Mouse (Mus musculus): ENCODE data around the gene Nfe2l2. TPM values are rescaled to one million over a fixed set of nuclear protein-coding genes. Genes with fewer than 3 reads are reported as not detected.

Nfe2l2 gene
- polyA plus RNA-seq, 1 experiment from 2014 or later, result 39.4 TPM

- no peak overlapping the region for H3K9ac ChIP-seq
- no peak overlapping the region for H3K4me2 ChIP-seq
- H3K4me3 ChIP-seq, result no peak overlapping the region
- H3K27me3 ChIP-seq, result no peaks in the 10 kb centered on the region
- WGBS, result 75% methylated on average over 5 of the region's 5 CpGs
- H3K27ac ChIP-seq, result 0 out of 2 replicates have a peak overlapping the region, but pooled peaks have one; percentile 3
- no peak for ATAC-seq (ENCODE audit: insufficient number of reproducible peaks, insufficient read depth, low FRiP score, low TSS enrichment, low read depth)
- 0 out of 2 replicates have a peak, but pooled peaks cover 2% of the 10 kb centered on the region for H3K36me3 ChIP-seq
- peaks cover 6% of the 10 kb centered on the region; the same call in 1 of the 2 replicates for H3K9me3 ChIP-seq
- H3K4me1 ChIP-seq, result peaks cover 20% of the 10 kb centered on the region
Measured at GRCm38 (mm10) chr2:75706435-75706834, 2.0 kb upstream of the Nfe2l2 start.

DNA sequence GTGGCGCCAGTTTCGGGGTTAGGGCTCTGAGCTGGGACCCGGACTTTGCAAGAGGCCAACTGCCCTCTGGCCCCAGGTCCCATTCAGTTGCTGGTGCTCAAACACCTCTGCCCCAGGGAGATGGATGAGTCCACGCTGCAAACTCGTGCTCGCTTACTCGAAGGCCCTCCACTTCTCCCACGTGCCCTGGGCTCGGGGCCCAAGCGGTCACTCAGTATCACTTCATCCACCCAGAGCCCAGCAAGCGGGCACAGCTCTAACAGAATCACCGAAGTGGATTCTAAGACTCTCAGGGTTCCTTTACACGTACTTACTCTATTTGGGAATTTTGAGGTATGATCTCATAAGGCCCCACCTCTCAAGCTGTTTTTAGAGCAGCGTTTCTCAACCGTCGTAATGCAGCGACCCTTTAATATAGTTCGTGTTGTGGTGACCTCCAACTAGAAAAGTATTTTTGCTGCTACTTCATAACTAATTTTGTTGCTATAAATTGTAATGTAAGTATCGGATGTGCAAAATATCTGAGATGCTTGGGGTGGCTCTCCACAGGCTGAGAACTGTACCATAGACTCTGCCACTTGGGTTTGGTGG, 816 bp upstream of the Nfe2l2 start:
- H3K27me3 ChIP-seq, result no peaks in the 10 kb centered on the region
- peak overlapping the region; percentile 83 for H3K4me3 ChIP-seq
- H3K36me3 ChIP-seq, result 0 out of 2 replicates have a peak, but pooled peaks cover 2% of the 10 kb centered on the region
- peak overlapping the region; percentile 91 for H3K9ac ChIP-seq
- H3K4me1 ChIP-seq, result peaks cover 30% of the 10 kb centered on the region
- peak overlapping the region; percentile 77 for H3K4me2 ChIP-seq
- 22% methylated on average over 19 of the region's 19 CpGs for WGBS
- H3K27ac ChIP-seq, result peak overlapping the region; percentile 98
- peaks cover 6% of the 10 kb centered on the region; the same call in 1 of the 2 replicates for H3K9me3 ChIP-seq
- ATAC-seq (ENCODE audit: insufficient number of reproducible peaks, insufficient read depth, low FRiP score, low TSS enrichment, low read depth), result no peak; the same call in 1 of the 2 replicates

GRCm38 (mm10) chr2:75703375-75704181, 863 bp downstream of the Nfe2l2 start:
- peak overlapping the region; percentile 91 for H3K9ac ChIP-seq
- under 1% methylated on average over 62 of the region's 62 CpGs for WGBS
- H3K4me1 ChIP-seq, result peaks cover 41% of the 10 kb centered on the region
- no peaks in the 10 kb centered on the region for H3K9me3 ChIP-seq
- no peaks in the 10 kb centered on the region for H3K36me3 ChIP-seq
- ATAC-seq (ENCODE audit: insufficient number of reproducible peaks, insufficient read depth, low FRiP score, low TSS enrichment, low read depth), result peak; percentile 76
- peak overlapping the region; percentile 77 for H3K4me2 ChIP-seq
- H3K4me3 ChIP-seq, result peak overlapping the region; percentile 83
- H3K27me3 ChIP-seq, result no peaks in the 10 kb centered on the region
- peak overlapping the region; percentile 98 for H3K27ac ChIP-seq

- WGBS, result 11% methylated on average over 5 of the region's 5 CpGs
- H3K9ac ChIP-seq, result peak overlapping the region; percentile 91
Measured at GRCm38 (mm10) chr2:75702588-75702976, 1.9 kb downstream of the Nfe2l2 start.

GRCm38 (mm10) chr2:75701822-75702587, 2.4 kb downstream of the Nfe2l2 start:
- H3K9ac ChIP-seq, result peak overlapping the region; percentile 91
- WGBS, result 66% methylated on average over 9 of the region's 9 CpGs
- ATAC-seq (ENCODE audit: insufficient number of reproducible peaks, insufficient read depth, low FRiP score, low TSS enrichment, low read depth), result no peak
- peaks cover 53% of the 10 kb centered on the region for H3K4me1 ChIP-seq
- peak overlapping the region; percentile 98 for H3K27ac ChIP-seq
- peak overlapping the region; percentile 83 for H3K4me3 ChIP-seq
- H3K36me3 ChIP-seq, result no peaks in the 10 kb centered on the region
- H3K27me3 ChIP-seq, result no peaks in the 10 kb centered on the region
- H3K9me3 ChIP-seq, result no peaks in the 10 kb centered on the region
- peak overlapping the region; percentile 77 for H3K4me2 ChIP-seq

More at GRCm38 (mm10) chr2:75702588-75702976, 1.9 kb downstream of the Nfe2l2 start:
- ATAC-seq (ENCODE audit: insufficient number of reproducible peaks, insufficient read depth, low FRiP score, low TSS enrichment, low read depth), result no peak
- Histone ChIP-seq H3K9me3 (no peaks in the 10 kb centered on the region), H3K27me3 (no peaks in the 10 kb centered on the region), H3K36me3 (no peaks in the 10 kb centered on the region), H3K27ac (peak overlapping the region; percentile 98), H3K4me3 (peak overlapping the region; percentile 83), H3K4me1 (peaks cover 48% of the 10 kb centered on the region), H3K4me2 (peak overlapping the region; percentile 77)

- WGBS, result 47% methylated on average over 3 of the region's 3 CpGs
- H3K9ac ChIP-seq, result no peak overlapping the region
Measured at GRCm38 (mm10) chr2:75701207-75701606, 3.2 kb downstream of the Nfe2l2 start.

DNA sequence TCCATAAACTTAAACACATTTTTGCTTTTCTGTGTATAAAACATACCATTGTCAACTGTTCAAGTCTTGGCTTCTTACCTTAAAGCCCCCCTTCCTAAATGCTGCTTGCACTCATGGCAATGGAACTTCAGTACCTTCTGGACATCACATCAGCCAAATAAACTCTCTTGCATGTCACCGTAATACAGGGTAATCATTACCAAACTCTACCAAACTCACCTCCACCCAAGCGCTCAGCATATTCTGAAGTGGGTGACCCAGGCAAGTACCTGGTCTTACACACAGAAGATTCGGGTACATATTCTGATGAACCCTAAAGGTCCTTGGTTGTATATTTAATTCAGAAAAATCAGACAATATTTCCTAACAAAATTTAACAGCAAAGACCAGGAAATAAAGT, 3.9 kb downstream of the Nfe2l2 start:
- H3K9me3 ChIP-seq, result no peaks in the 10 kb centered on the region
- ATAC-seq (ENCODE audit: insufficient number of reproducible peaks, insufficient read depth, low FRiP score, low TSS enrichment, low read depth), result no peak
- H3K36me3 ChIP-seq, result no peaks in the 10 kb centered on the region
- H3K27ac ChIP-seq, result no peak overlapping the region
- 91% methylated on average over 3 of the region's 3 CpGs for WGBS
- no peak overlapping the region for H3K4me3 ChIP-seq
- peaks cover 63% of the 10 kb centered on the region for H3K4me1 ChIP-seq
- no peaks in the 10 kb centered on the region for H3K27me3 ChIP-seq
- H3K4me2 ChIP-seq, result no peak overlapping the region
- no peak overlapping the region for H3K9ac ChIP-seq

More at GRCm38 (mm10) chr2:75701207-75701606, 3.2 kb downstream of the Nfe2l2 start:
- no peak for ATAC-seq (ENCODE audit: insufficient number of reproducible peaks, insufficient read depth, low FRiP score, low TSS enrichment, low read depth)
- no peak overlapping the region for H3K4me3 ChIP-seq
- H3K9me3 ChIP-seq, result no peaks in the 10 kb centered on the region
- peaks cover 59% of the 10 kb centered on the region for H3K4me1 ChIP-seq
- H3K27ac ChIP-seq, result no peak overlapping the region
- H3K36me3 ChIP-seq, result no peaks in the 10 kb centered on the region
- H3K4me2 ChIP-seq, result peak overlapping the region; percentile 77
- H3K27me3 ChIP-seq, result no peaks in the 10 kb centered on the region

DNA sequence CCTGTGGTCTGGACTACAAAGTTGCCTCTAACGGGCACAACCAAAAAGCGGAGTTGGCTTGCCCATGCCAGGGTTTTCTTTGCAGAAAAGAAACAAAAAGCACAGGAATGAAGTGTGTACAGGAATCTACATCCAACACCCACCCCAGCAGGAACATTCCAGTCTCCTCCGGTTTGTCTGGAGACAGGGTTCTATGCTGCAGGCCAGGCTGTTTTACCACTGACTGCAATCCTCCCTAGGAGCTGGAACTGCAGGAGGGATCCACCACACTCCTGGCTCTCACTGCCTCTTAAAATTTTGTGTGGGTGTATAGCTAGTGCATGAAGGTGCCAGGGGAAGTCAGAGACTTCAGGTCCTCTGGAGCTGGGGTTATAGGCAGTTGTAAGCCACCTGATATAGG, 5.6 kb downstream of the Nfe2l2 start:
- H3K4me3 ChIP-seq, result no peak overlapping the region
- H3K4me2 ChIP-seq, result no peak overlapping the region
- no peaks in the 10 kb centered on the region for H3K9me3 ChIP-seq
- no peaks in the 10 kb centered on the region for H3K27me3 ChIP-seq
- H3K4me1 ChIP-seq, result peaks cover 59% of the 10 kb centered on the region
- WGBS, result 67% methylated on average over 3 of the region's 3 CpGs
- no peak overlapping the region for H3K27ac ChIP-seq
- ATAC-seq (ENCODE audit: insufficient number of reproducible peaks, insufficient read depth, low FRiP score, low TSS enrichment, low read depth), result no peak
- no peak overlapping the region for H3K9ac ChIP-seq
- H3K36me3 ChIP-seq, result no peaks in the 10 kb centered on the region

DNA sequence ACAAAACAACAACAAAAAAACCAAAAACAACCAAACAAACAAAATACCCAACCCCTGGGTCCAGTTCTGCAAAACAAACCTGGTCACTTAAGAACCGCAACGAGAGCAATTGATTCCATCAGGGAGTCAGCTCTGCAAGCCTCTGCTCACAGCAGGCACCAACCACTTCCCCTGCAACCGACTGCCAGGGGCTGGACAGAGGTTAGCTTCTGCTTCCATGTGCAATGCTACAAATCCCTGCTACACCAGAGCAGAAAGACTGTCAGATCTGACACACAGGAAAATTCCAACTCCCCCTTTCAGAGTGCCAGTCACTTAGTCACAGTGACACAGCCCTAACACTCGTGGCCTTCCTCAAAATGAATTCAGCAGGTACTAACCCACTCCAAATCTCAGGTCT, 6.4 kb downstream of the Nfe2l2 start:
- no peak for ATAC-seq (ENCODE audit: insufficient number of reproducible peaks, insufficient read depth, low FRiP score, low TSS enrichment, low read depth)
- Histone ChIP-seq H3K4me1 (peaks cover 68% of the 10 kb centered on the region), H3K27me3 (no peaks in the 10 kb centered on the region), H3K27ac (no peak overlapping the region), H3K4me3 (no peak overlapping the region), H3K36me3 (no peaks in the 10 kb centered on the region), H3K9ac (no peak overlapping the region), H3K9me3 (no peaks in the 10 kb centered on the region), H3K4me2 (no peak overlapping the region)
- WGBS, result 36% methylated on average over 4 of the region's 4 CpGs

GRCm38 (mm10) chr2:75697222-75697621, 7.2 kb downstream of the Nfe2l2 start:
- no peaks in the 10 kb centered on the region for H3K9me3 ChIP-seq
- no peak overlapping the region for H3K27ac ChIP-seq
- 86% methylated on average over 3 of the region's 3 CpGs for WGBS
- no peak overlapping the region for H3K9ac ChIP-seq
- no peak overlapping the region for H3K4me2 ChIP-seq
- no peaks in the 10 kb centered on the region for H3K36me3 ChIP-seq
- H3K27me3 ChIP-seq, result no peaks in the 10 kb centered on the region
- peaks cover 70% of the 10 kb centered on the region for H3K4me1 ChIP-seq
- ATAC-seq (ENCODE audit: insufficient number of reproducible peaks, insufficient read depth, low FRiP score, low TSS enrichment, low read depth), result no peak
- no peak overlapping the region for H3K4me3 ChIP-seq

DNA sequence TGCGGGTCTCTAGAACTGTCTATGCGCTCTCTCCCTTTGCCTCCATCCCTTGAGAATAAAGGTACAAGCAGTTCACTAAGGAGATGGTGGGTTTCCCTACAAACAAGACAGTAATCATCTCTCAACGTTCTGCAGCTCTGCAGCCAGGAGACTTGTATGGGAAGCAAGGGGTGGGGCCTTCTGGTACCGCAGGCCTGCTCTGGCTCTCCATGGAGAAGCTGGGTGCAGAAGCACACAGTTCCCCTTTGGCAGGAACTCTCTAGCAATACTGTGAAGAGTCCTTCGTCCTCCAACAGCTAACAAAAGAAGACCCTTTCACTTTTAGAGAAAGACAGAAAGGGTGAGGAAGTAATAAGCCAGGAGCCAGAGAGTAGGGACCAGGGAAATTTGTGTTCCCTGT, 8.1 kb downstream of the Nfe2l2 start:
- Histone ChIP-seq H3K4me1 (peaks cover 61% of the 10 kb centered on the region), H3K9ac (no peak overlapping the region), H3K27ac (no peak overlapping the region), H3K9me3 (no peaks in the 10 kb centered on the region), H3K4me2 (no peak overlapping the region), H3K27me3 (no peaks in the 10 kb centered on the region), H3K4me3 (no peak overlapping the region), H3K36me3 (no peaks in the 10 kb centered on the region)
- WGBS, result 65% methylated on average over 5 of the region's 5 CpGs
- no peak for ATAC-seq (ENCODE audit: insufficient number of reproducible peaks, insufficient read depth, low FRiP score, low TSS enrichment, low read depth)

Data from embryonic facial prominence, embryonic 13.5 days (tissue).